Comparison of ENCODE assay signal across 8 mouse cellular contexts in the genomic region with DNA sequence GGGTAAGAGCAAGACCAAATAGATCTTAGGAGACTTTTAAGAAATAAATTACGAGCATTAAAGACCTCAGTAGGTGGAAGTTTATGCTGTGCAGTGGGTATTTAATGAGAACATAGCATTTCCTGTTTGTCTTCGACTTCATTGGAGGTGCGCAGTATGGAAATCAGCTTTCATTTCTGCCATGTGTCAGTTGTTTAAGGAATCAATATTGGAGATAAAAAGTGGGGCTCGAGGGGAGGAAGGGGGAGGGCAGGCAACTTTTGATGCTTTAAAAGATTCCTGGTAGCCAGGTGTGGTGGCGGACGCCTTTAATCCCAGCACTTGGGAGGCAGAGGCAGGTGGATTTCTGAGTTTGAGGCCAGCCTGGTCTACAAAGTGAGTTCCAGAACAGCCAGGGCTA. TPM values are rescaled to one million over a fixed set of nuclear protein-coding genes. Genes with fewer than 3 reads are reported as not detected.
DNase-seq lines count a peak whose midpoint lies in the region; ATAC-seq and TF ChIP-seq lines count a peak whose summit lies in the region.

No protein-coding gene starts in this region.

- no peak for TF ChIP-seq EP300 in ES-Bruce4 (IDR thresholded peaks at IDR 0.05; ENCODE audit: insufficient read depth, low read depth, low read length)

- H3K27ac ChIP-seq in heart, embryonic 15.5 days, result peak overlapping the region; percentile 95
- no peak overlapping the region for H3K27ac ChIP-seq in ES-Bruce4 (ENCODE audit: insufficient read depth, low read length)
- no peak overlapping the region for H3K27ac ChIP-seq in hindbrain, embryonic 12.5 days
- no peak overlapping the region for H3K27ac ChIP-seq in midbrain, embryonic 11.5 days (ENCODE audit: low read depth, low read length)

- peak overlapping the region; percentile 89 for H3K4me2 ChIP-seq in heart, embryonic 15.5 days
- peak overlapping the region; percentile 73 for H3K4me2 ChIP-seq in hindbrain, embryonic 12.5 days (replicated peaks)
- H3K4me2 ChIP-seq in midbrain, embryonic 11.5 days, result peak overlapping the region; percentile 73

- H3K9me3 ChIP-seq in heart, embryonic 15.5 days (replicated peaks), result no peaks in the 10 kb centered on the region
- no peaks in the 10 kb centered on the region for H3K9me3 ChIP-seq in ES-Bruce4 (replicated peaks; ENCODE audit: control insufficient read depth, insufficient read depth, low read length, poor library complexity, severe bottlenecking)
- no peaks in the 10 kb centered on the region for H3K9me3 ChIP-seq in hindbrain, embryonic 12.5 days (replicated peaks)
- no peaks in the 10 kb centered on the region for H3K9me3 ChIP-seq in midbrain, embryonic 11.5 days (ENCODE audit: control insufficient read depth, low read length)

- H3K9ac ChIP-seq in heart, embryonic 15.5 days, result peak overlapping the region; percentile 76
- H3K9ac ChIP-seq in ES-Bruce4 (ENCODE audit: low read depth, poor library complexity, severe bottlenecking), result peak overlapping the region; percentile 28
- no peak overlapping the region for H3K9ac ChIP-seq in hindbrain, embryonic 12.5 days
- H3K9ac ChIP-seq in midbrain, embryonic 11.5 days (ENCODE audit: low read length), result peak overlapping the region; percentile 86

- H3K27me3 ChIP-seq in heart, embryonic 15.5 days, result no peaks in the 10 kb centered on the region
- no peaks in the 10 kb centered on the region for H3K27me3 ChIP-seq in ES-Bruce4 (ENCODE audit: control insufficient read depth, insufficient read depth, low read length, poor library complexity, severe bottlenecking)
- no peaks in the 10 kb centered on the region for H3K27me3 ChIP-seq in hindbrain, embryonic 12.5 days
- no peaks in the 10 kb centered on the region for H3K27me3 ChIP-seq in midbrain, embryonic 11.5 days (ENCODE audit: control insufficient read depth, insufficient read depth, low read length)

- ATAC-seq in heart, embryonic 15.5 days (replicated peaks; ENCODE audit: insufficient number of reproducible peaks, insufficient read depth, low FRiP score, low read depth), result no peak
- ATAC-seq in hindbrain, embryonic 12.5 days (ENCODE audit: low FRiP score), result no peak
- no peak for ATAC-seq in midbrain, embryonic 11.5 days (ENCODE audit: low FRiP score)

- intact Hi-C loops in heart, postnatal 25 days (cut with DNase I), result loop anchor here (2.0 to 5.0 kb wide), 2 partner anchors 15 to 75 kb away; a partner anchor contains a TSS

- peaks cover 28% of the 10 kb centered on the region for H3K4me1 ChIP-seq in heart, embryonic 15.5 days (replicated peaks)
- H3K4me1 ChIP-seq in ES-Bruce4 (ENCODE audit: control insufficient read depth, insufficient read depth, low read length), result no peaks in the 10 kb centered on the region
- peaks cover 11% of the 10 kb centered on the region for H3K4me1 ChIP-seq in hindbrain, embryonic 12.5 days
- H3K4me1 ChIP-seq in midbrain, embryonic 11.5 days (ENCODE audit: control insufficient read depth, insufficient read depth, low read length), result peaks cover 7% of the 10 kb centered on the region; the same call in 1 of the 2 replicates

- TF ChIP-seq POLR2A in ES-Bruce4 (IDR thresholded peaks at IDR 0.05; ENCODE audit: insufficient read depth, low read length), result no peak

- 63% methylated on average over 6 of the region's 6 CpGs for WGBS in heart, embryonic 15.5 days
- 71% methylated on average over 6 of the region's 6 CpGs for WGBS in hindbrain, embryonic 12.5 days
- 64% methylated on average over 6 of the region's 6 CpGs for WGBS in midbrain, embryonic 11.5 days

- TF ChIP-seq CTCF in ES-Bruce4 (IDR thresholded peaks at IDR 0.05; ENCODE audit: low read depth, low read length), result no peak

- no peaks in the 10 kb centered on the region for H3K36me3 ChIP-seq in heart, embryonic 15.5 days
- H3K36me3 ChIP-seq in ES-Bruce4 (ENCODE audit: control insufficient read depth, insufficient read depth, low read length, poor library complexity, severe bottlenecking), result no peaks in the 10 kb centered on the region
- H3K36me3 ChIP-seq in hindbrain, embryonic 12.5 days, result no peaks in the 10 kb centered on the region
- no peaks in the 10 kb centered on the region for H3K36me3 ChIP-seq in midbrain, embryonic 11.5 days (ENCODE audit: control insufficient read depth, insufficient read depth, low read length)

- peak overlapping the region; percentile 68 for H3K4me3 ChIP-seq in heart, embryonic 15.5 days
- H3K4me3 ChIP-seq in ES-Bruce4 (ENCODE audit: low read depth, low read length), result no peak overlapping the region
- peak overlapping the region; percentile 53; the same call in 1 of the 2 replicates for H3K4me3 ChIP-seq in hindbrain, embryonic 12.5 days
- 0 out of 2 replicates have a peak overlapping the region, but pooled peaks have one; percentile 50 for H3K4me3 ChIP-seq in midbrain, embryonic 11.5 days (ENCODE audit: low read depth, low read length)

- no peak for DNase-seq in heart, postnatal 25 days (ENCODE audit: low spot score)
- DNase-seq in midbrain, embryonic 11.5 days (ENCODE audit: low spot score, missing footprints), result peak; percentile 81
- no peak for DNase-seq in urinary bladder, adult 18-20 months (ENCODE audit: low spot score in 2 of 2)
- no peak for DNase-seq in urinary bladder, postnatal 10 days (ENCODE audit: low spot score)
- DNase-seq in spleen, adult 12 weeks (ENCODE audit: low spot score), result no peak

RNA-seq across cellular contexts. Expression of a gene that starts 16.4 kb away (rescaled TPM):
- polyA plus RNA-seq in heart, embryonic 15.5 days (2015; fragmentation: Nextera tagmentation; extraction: Ambion mirVana), result 4.8 and 5.4 TPM in 2 replicates
- 10 to 100 TPM; 17.8 to 28.8 TPM for total RNA-seq in heart, postnatal 25 days (2021)
- 3.4 and 4.3 TPM in 2 replicates for polyA plus RNA-seq in ES-Bruce4 (2011; ENCODE audit: insufficient read depth, insufficient read length, low read depth, missing spikeins)
- polyA plus RNA-seq in hindbrain, embryonic 12.5 days (2016; fragmentation: Nextera tagmentation; extraction: Ambion mirVana), result 6.5 and 8.3 TPM in 2 replicates
- polyA plus RNA-seq in midbrain, embryonic 11.5 days (2014; fragmentation: Nextera tagmentation; extraction: Ambion mirVana), result 5.4 and 6.5 TPM in 2 replicates
